Mouse (Mus musculus): ENCODE results near the gene Gpld1. TPM values are rescaled to one million over a fixed set of nuclear protein-coding genes. Genes with fewer than 3 reads are reported as not detected.

Gene Gpld1
- total RNA-seq (2021): 1 to 10 TPM; 1.2 to 1.5 TPM
- long read RNA-seq, experiment 1, partial matches to known transcripts: 0 of 1 reads
- long read RNA-seq, experiment 1, other reads (novel, unspliced or antisense): 1 of 1 reads
- long read RNA-seq, experiment 2, partial matches to known transcripts: 0 of 6 reads
- long read RNA-seq, experiment 2, other reads (novel, unspliced or antisense): 6 of 6 reads

DNA sequence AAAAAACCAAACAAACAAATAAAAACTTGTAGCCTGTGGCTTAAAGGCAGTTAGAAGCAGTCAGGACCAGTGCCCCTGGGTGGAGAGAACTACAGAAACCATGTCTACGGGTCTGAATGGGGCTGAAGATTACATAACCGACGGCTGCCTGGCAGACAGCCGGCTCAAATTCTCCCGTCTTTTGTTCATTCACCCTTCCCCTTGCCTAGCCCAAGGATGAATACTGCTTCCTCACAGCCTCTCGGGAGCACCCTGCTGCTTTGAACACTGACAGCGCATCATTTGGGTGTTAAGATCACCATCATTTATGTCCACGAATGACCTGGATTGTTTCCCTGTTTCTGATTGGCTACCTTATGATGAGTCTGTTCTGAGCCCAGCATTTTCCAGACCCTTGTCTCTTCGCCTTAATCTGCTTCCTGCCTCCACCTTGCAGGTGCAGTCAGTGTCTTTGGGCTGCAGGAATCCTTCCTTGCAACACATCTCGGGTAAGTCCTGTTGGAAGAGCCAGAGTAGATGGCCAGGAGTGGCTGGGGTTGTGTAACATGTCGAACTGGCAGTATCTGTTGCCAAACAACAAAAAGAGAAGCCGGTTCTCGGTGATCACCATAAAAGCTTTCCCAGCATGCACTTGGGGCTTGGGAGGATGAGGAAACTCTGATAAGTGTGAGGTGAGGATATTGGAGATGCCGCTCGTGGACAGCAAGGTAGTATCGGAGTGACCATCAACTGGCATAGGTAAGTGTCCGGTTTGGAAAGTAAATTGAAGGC, at the start of gene Gpld1:
TSS of gene Gpld1 (plus strand) at position 641 of the 771 bp plus-strand sequence.
- DNase-seq: no peak

DNA sequence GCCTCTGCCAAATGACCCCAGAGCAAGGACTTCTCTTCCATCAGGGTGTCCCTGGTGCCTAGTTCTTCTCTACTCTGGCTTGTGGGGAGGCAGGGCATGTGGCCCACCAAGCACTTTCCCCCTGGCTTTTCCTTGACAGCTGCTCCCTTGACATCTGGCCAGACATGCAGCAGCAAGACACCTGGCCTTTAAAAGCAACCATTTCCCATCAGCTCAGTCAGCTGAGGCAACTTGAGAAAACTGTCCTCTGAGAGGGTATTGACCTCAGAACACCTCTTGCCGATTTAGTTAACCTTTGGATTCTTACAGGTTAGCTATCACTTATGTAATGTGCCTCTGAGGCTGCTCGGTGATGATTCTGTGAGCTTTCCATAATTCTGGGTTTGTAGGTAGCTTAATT, 49.1 kb upstream of the Gpld1 start:
- intact Hi-C loops (cut with DNase I): no loop called here
- no peak for DNase-seq

More for the DNA sequence above, at the start of gene Gpld1:
- intact Hi-C loops (cut with DNase I): no loop called here

DNA sequence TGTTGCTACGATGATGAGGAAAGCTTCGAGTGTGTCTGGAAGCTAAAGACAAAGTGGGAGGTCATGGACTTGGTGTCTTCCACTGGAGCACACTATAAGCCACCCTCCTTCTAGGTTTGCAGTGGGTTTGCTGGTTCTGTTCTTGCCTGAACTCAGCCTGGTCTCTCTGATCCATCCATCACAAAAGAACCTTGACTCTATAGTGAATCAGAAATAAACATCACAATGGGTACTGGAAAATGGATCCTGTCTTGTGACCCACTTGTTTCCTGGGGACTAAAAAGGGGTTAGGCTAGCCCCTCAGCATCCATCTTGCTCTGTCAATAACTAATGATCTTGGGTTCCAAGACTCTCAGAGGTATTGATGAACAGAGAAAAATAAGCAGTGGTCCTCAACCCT, 41.0 kb upstream of the Gpld1 start:
- intact Hi-C loops (cut with DNase I): no loop called here

DNA sequence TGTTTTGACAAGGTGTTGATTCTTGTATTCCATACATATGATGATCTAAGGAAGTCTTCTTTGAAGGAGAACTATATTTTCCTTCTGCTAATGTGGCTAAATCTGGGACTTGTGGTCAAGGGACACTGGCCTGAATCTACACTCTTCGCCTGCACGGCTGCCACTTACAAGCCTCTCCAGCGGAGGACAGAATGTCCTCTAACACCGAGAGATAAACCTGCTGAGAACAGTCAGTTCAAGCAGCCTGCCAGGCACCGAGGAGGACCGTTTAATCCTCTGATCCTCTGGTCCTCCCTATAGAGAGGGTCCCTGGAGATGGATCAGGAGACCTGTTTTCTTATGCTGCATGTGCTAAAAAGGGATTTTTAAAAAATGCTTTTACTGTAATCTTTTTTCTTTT, 39.5 kb upstream of the Gpld1 start:
- intact Hi-C loops (cut with DNase I): no loop called here
- DNase-seq: peak; percentile 16 to 25

More for the DNA sequence above, 41.0 kb upstream of the Gpld1 start:
- DNase-seq: no peak

DNA sequence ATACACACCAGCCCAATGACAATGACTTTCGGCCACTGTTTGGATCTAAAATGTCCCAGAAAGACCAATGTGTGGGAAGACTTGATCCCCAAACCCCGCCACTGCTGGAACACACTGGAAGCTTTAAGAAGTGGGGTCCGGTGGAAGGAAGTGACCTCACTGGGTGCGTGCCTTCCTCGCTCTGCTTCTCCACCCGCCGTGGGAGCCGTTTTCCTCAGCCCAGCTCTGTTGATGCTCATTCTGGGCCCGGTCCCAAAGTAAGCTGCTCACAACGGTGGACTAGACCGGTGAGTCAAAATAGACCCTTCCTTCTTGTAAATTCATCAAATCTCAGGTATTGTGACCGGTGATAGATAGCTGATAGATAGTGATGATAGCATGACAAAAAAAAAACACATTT, 37.5 kb upstream of the Gpld1 start:
- intact Hi-C loops (cut with DNase I): no loop called here
- DNase-seq: no peak

DNA sequence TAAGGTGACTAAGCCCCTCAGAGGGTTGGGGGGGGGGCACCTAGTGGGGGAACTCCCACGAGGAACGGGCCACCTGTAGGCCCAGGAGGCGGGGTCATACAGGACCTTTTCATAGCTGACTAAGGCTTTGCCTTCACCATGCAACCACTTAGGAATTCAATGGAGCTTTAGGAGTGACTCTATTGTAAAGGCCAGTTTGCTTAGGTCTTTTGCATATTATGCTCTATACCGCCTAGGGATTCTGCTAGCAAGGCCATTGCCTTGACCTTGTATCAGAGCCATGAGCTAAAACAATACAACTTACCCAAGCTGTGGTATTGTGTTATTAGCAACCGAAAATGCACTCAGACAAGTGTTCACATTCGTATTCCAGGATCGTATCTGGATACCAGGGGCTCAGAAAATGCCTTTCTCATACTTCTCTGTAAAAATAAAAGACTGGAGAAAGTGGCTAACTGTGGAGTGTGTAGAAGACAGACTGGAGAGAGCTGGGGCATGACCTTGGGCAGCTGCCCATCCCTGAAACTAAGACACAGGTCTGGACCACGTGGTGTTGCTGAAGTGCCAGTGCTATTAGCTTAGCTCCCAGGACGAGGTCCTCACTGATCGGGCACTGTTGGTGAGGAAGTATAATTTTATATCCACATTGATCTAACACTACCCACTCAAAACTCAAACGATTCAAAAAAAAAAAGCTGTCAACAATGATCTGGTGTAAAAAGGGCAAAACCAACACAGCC, 36.0 kb upstream of the Gpld1 start:
- intact Hi-C loops (cut with DNase I): no loop called here
- no peak for DNase-seq

DNA sequence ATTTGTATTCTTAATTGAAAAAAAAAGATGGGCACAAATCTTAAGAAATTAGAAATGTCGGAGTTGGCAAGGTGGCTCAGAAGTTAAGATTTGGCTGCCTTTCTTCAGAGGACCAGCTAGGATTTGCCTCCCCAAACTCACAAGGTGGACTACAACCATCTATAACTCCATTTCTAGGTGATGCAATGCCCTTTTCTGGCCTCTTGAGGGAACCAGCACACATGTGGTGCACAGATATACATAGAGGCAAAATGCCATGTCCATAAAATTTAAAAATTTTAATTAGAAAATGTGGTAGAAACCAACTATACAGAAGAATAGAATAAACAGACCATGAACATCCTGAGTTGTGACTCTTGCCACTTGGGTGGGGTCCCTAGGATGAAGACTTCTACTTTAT, 33.8 kb upstream of the Gpld1 start:
- intact Hi-C loops (cut with DNase I): no loop called here

DNA sequence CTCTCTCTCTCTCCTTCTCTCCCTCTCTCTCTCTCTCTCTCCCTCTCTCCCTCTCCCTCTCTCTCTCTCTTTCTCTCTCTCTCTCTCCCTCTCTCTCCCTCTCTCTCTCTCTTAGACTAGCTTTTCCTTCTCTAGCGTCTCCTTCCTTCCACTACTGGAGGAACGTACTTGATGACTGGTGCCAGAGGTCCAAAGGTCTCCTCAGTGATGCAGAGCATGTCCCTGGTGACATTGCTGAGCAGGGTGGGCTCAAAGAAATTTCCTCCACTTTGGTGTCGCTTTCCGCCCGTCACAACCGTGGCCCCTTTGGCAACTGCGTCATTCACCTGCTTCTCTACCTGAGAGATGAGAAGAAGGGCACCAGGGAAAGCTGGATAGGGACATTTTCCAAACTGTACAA, 29.4 kb upstream of the Gpld1 start:
- no peak for DNase-seq
- intact Hi-C loops (cut with DNase I): no loop called here

More for the DNA sequence above, 33.8 kb upstream of the Gpld1 start:
- DNase-seq: no peak

DNA sequence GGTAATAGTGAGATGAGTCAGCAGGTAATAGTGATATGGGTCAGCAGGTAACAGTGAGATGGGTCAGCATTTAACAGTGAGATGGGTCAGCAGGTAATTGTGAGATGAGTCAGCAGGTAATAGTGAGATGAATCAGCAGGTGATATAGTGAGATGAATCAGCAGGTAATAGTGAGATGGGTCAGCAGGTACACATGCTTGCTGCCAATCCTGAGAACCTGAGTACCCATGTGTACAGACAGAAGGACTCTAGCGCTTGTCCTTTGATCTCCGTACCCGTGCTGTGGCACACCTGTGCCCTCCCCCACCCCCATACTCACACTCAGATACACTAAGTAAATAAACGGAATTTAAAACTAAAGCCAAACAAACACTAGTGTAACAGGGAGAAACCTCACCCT, 28.0 kb upstream of the Gpld1 start:
- no peak for DNase-seq
- intact Hi-C loops (cut with DNase I): loop anchor here (5.0 kb wide), 1 partner anchor 433 kb away; no protein-coding TSS in a partner anchor

DNA sequence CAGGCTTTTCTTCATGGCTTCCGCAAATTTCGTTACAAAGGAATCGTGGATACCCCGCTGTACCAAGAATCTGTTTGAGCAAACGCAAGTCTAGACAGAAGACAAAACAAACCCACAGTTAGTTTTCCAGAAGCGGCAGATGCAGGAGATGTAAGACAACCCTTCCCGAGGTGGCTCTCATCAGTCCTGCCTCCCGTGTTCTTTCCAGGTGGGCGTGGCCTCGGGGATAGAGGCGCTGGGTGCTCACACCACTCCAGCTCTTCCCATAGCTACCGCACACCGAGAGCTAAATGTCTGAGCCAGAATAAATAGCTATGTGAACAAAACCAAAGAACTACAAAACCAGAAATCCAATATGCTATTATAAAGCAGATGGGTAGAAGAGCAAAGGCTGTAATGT, 27.1 kb upstream of the Gpld1 start:
- intact Hi-C loops (cut with DNase I): loop anchor here (5.0 kb wide), 1 partner anchor 434 kb away; no protein-coding TSS in a partner anchor
- DNase-seq: no peak

DNA sequence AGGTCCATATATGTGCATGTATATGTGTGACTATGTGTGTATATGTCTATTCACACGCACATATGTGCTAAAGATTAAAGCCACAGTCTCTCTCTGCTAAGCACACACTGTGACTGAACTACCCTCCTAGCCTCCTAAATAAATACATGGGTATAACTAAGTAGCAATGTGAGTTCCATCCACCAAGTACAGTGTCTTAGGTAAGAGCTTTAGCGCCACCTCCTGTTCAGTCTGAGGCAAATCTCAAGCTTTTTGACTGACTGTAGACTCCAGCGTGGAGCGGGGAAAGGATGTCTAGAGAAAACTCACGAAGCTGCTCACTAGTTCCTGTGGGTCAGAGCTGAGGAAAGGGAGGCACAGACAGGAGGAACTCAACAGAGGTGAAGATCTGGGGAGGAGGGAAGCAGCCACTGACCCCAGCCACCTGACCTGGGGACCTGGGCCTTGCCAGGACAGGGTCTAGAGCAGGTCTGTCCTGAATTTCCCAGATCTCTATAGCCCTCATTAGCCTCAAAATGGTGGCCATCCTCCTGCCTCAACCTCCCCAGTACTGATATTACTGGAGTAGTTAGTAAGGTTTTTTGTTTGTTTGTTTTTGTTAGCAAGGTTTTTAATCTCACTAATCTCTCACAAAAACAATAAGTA, 22.5 kb upstream of the Gpld1 start:
- intact Hi-C loops (cut with DNase I): loop anchor here (5.0 to 10.0 kb wide), 2 partner anchors 78 to 586 kb away; no protein-coding TSS in a partner anchor
- DNase-seq: peak; percentile 50 to 72

DNA sequence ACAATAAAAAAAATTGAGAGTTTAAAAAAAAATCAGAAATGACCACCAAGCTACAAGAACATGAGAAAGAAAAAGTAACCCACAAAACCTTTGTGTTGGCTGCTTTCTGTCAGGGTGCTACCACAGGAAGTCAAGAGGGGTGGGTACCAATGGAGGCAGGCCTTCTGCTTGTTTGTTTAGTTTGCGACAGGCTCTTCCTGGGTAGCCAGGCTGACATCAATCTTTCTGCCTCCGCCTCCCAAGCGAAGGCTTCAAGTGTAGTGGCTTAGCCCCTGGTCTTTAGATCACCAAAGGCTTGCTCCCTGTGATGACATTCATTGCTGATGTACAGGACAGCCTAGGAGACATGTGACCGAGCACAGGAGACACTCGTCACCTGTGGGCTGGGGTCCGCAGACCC, 21.7 kb upstream of the Gpld1 start:
- intact Hi-C loops (cut with DNase I): loop anchor here (5.0 to 10.0 kb wide), 2 partner anchors 79 to 586 kb away; no protein-coding TSS in a partner anchor

DNA sequence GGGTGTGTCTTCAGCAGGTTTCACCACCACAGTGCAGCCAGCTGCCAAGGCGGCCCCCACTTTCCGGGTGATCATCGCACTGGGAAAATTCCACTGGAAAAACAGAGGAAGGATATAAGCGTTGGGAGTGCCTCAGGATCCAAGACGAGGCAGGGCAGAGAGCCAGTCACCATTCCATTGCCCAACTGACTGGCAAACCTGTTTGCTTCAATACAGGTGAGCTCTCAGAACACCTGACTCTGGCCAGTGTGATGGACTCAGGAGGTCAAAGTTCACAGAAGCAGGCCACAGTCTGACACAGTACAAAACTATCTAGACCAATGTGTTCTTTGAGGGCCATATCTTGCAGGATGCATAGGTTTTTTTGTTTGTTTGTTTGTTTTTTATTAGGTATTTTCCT, 19.0 kb upstream of the Gpld1 start:
- intact Hi-C loops (cut with DNase I): loop anchor here (5.0 to 10.0 kb wide), 2 partner anchors 82 to 589 kb away; no protein-coding TSS in a partner anchor

More for the DNA sequence above, 21.7 kb upstream of the Gpld1 start:
- no peak for DNase-seq

DNA sequence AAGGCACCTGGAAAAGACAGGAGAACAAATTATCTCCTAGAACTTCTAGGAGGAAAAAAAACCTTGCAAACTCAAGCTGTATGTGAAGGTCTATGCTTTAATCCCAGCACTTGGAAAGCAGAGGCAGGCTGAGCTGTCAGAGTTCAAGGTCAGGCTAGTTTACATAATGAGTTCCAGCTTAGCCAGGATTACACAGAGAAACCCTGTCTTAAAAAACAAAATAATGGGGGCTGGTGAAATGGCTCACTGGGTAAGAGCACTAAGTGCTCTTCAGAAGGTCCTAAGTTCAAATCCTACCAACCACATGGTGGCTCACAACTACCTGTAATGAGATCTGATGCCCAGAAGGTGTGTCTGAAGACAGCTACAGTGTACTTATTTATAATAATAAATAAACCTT, 12.4 kb upstream of the Gpld1 start:
- intact Hi-C loops (cut with DNase I): no loop called here
- DNase-seq: no peak

More for the DNA sequence above, 19.0 kb upstream of the Gpld1 start:
- no peak for DNase-seq

DNA sequence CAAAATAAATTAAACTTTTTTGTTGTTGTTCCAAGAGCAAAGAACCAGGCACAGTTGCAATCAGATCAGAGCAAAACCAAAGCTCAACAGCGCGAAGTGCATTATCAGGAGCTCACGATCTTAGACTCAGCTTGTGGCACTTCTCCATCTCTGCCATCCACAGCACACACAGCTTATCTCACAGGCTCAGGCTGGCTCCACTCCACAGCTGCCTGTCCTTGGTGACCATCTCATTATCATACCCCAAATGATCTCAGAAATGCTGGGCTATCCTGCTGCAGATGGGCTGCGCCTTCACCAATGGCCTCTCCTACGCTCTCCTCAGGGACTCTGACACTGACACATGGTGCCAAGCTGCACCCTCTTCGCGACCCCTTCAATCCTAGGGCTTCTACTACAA, 9.8 kb upstream of the Gpld1 start:
- DNase-seq: no peak
- intact Hi-C loops (cut with DNase I): no loop called here

DNA sequence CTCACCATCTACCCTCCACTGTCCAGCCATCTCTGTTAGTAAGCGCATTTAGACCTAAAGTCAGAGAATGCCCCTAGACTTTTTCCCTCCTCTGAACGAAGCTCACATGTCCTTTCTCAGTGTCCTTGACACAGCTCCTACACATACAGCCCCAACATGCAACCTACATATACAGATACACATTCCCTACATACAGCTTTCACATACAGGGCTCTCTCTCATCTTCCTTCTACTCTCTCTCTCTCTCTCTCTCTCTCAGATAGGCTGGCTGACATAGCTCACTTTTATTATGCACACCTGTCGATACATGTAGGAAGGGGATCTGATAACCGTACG, 6.2 kb upstream of the Gpld1 start:
- DNase-seq: no peak
- intact Hi-C loops (cut with DNase I): no loop called here

DNA sequence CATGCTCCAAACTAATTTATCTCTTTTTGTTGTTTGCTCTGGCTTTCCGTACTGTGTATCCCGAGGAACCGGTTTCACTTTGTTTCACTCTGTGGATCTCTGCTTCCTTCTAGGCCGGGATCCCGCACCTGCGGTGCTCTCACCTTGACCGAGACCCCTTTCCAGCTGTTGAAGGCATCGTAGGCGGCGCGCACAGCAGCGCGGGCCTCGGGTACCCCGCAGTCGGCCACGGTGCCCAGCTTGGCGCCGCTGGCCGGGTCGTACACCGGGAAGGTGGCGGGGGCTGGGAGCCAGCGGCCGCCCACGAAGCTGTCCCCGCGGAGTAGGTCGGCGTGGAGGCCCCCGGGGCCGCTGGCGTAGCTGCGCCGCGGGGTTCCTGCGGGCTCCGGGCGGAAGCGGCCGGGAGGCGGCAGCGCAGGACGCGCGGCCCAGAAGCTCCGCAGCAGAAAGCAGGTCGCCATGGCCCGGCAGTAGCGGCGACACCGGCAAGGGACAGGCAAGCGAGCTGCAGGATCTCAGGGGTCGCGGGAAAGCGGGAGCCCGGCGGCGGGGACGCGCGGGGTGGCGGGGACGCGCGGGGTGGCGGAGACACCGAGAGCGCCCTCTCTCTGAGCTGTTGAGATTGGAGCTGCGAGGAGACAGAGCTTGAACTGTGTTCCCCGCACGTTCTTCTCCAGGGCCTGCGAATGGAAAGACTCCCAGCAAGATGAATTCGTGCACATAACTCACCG, 5.7 kb upstream of the Gpld1 start, which contains the start of gene Aldh5a1:
TSS of gene Aldh5a1 (minus strand) at position 554 of the 731 bp plus-strand sequence.
- peak; percentile 81 to 82 for DNase-seq
- intact Hi-C loops (cut with DNase I): no loop called here

DNA sequence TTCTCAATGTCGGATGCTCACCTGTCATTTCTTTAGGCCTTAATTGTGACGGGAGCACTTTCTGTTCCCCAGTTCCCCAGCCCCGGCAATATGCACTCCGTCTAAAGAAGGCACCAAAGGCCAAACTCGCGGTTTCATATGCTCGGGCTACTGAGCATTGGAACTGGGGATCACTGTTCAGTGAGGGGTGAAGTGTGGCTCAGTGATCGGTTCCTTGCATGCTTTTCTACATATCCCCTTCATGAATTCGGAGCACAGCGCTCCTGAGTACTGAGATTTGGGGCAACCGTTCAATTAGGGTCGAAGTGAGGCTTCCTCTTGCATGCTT, 5.1 kb upstream of the Gpld1 start:
- no peak for DNase-seq

DNA sequence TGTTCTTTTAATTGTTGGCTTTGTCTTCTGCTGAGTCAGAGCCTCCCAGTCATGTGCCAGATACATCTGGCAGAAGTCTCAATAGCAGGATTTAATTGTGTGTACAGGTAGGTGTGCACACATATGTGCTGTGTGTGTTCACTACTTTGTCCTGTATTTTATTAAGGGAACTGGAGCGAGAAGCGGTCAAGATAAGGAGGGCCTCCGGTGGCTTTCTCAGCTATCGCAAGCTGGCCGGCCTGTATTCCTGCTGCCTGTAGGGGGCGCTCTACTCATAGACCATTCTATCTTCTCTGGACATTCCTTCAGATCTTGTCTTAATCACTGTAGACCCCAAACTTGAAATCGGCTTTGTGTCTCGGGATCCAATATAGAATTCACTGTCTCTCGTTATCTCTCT, 4.3 kb upstream of the Gpld1 start:
- intact Hi-C loops (cut with DNase I): loop anchor here (2.0 kb wide), 1 partner anchor 50 kb away; no protein-coding TSS in a partner anchor
- peak; percentile 74 to 85 for DNase-seq

More for the DNA sequence above, 5.1 kb upstream of the Gpld1 start:
- intact Hi-C loops (cut with DNase I): loop anchor here (2.0 kb wide), 1 partner anchor 51 kb away; no protein-coding TSS in a partner anchor

DNA sequence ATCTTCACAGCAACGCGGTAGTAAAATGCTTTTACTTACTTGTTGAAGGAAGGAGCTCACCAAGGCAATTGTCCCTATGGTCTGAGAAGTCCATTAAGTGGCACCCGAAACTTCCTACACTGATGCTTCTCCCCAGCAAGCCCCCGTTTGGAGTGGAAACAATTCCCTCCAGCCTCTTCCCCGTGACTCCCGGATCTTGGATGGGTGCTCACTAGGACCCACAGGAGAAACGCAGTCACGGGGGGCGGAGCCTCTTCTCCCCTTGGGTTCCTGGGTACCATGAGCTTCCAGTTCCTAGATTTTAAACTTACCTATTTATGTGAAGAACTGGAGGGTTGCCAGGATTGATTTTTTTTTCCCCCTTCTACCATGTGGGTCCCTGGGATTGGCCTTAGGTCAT, 3.5 kb upstream of the Gpld1 start:
- intact Hi-C loops (cut with DNase I): loop anchor here (2.0 kb wide), 1 partner anchor 49 kb away; no protein-coding TSS in a partner anchor
- no peak for DNase-seq
